Mouse (Mus musculus): ENCODE measurements around the gene Fbxl15. TPM values are rescaled to one million over a fixed set of nuclear protein-coding genes. Genes with fewer than 3 reads are reported as not detected.

Gene Fbxl15
- total RNA-seq, 2 experiments from 2014 or later = not detected

- peak; percentile 41 for ATAC-seq (replicated peaks; ENCODE audit: low FRiP score, poor library complexity, severe bottlenecking)
Measured at GRCm38 (mm10) chr19:46338942-46339286, 10.9 kb downstream of the Fbxl15 start.

GRCm38 (mm10) chr19:46339287-46339971 is 11.4 kb downstream of the Fbxl15 start:
- no peak for ATAC-seq (replicated peaks; ENCODE audit: low FRiP score, poor library complexity, severe bottlenecking)

GRCm38 (mm10) chr19:46344710-46345419 is 16.9 kb downstream of the Fbxl15 start:
- no peak for ATAC-seq (replicated peaks; ENCODE audit: low FRiP score, poor library complexity, severe bottlenecking)

GRCm38 (mm10) chr19:46347146-46347545 is 19.2 kb downstream of the Fbxl15 start:
- no peak for ATAC-seq (replicated peaks; ENCODE audit: low FRiP score, poor library complexity, severe bottlenecking)

- no peak for ATAC-seq (replicated peaks; ENCODE audit: low FRiP score, poor library complexity, severe bottlenecking)
Measured at GRCm38 (mm10) chr19:46347936-46348668, 20.1 kb downstream of the Fbxl15 start.

- peak; percentile 65; the same call in 1 of the 2 replicates for ATAC-seq (replicated peaks; ENCODE audit: low FRiP score, poor library complexity, severe bottlenecking)
Measured at GRCm38 (mm10) chr19:46348761-46349458, 20.9 kb downstream of the Fbxl15 start.

GRCm38 (mm10) chr19:46349550-46349949 is 21.6 kb downstream of the Fbxl15 start:
- ATAC-seq (replicated peaks; ENCODE audit: low FRiP score, poor library complexity, severe bottlenecking) = no peak

GRCm38 (mm10) chr19:46350168-46350932 is 22.4 kb downstream of the Fbxl15 start, which contains the start of gene 2310034G01Rik:
2310034G01Rik (minus strand) TSS chr19:46350302.
- no peak for ATAC-seq (replicated peaks; ENCODE audit: low FRiP score, poor library complexity, severe bottlenecking)

- ATAC-seq (replicated peaks; ENCODE audit: low FRiP score, poor library complexity, severe bottlenecking) = peak; percentile 78
Measured at GRCm38 (mm10) chr19:46356701-46357138, 28.7 kb downstream of the Fbxl15 start.

GRCm38 (mm10) chr19:46357344-46358280 is 29.6 kb downstream of the Fbxl15 start:
- peak; percentile 27; the same call in 1 of the 2 replicates for ATAC-seq (replicated peaks; ENCODE audit: low FRiP score, poor library complexity, severe bottlenecking)

- ATAC-seq (replicated peaks; ENCODE audit: low FRiP score, poor library complexity, severe bottlenecking) = no peak
Measured at GRCm38 (mm10) chr19:46358381-46358780, 30.4 kb downstream of the Fbxl15 start.

- ATAC-seq (replicated peaks; ENCODE audit: low FRiP score, poor library complexity, severe bottlenecking) = no peak
Measured at GRCm38 (mm10) chr19:46362104-46362503, 34.1 kb downstream of the Fbxl15 start.

- ATAC-seq (replicated peaks; ENCODE audit: low FRiP score, poor library complexity, severe bottlenecking) = no peak
Measured at GRCm38 (mm10) chr19:46363294-46364009, 35.5 kb downstream of the Fbxl15 start.

GRCm38 (mm10) chr19:46367798-46368590 is 40.0 kb downstream of the Fbxl15 start:
- ATAC-seq (replicated peaks; ENCODE audit: low FRiP score, poor library complexity, severe bottlenecking) = no peak

GRCm38 (mm10) chr19:46369204-46369603 is 41.2 kb downstream of the Fbxl15 start:
- ATAC-seq (replicated peaks; ENCODE audit: low FRiP score, poor library complexity, severe bottlenecking) = no peak

- no peak for ATAC-seq (replicated peaks; ENCODE audit: low FRiP score, poor library complexity, severe bottlenecking)
Measured at GRCm38 (mm10) chr19:46374477-46375088, 46.6 kb downstream of the Fbxl15 start.
